Mouse (Mus musculus) retina, adult 2 months (tissue): ENCODE data around the gene Mapk12.

Experiments
- DNase-seq: peaks from one replicate; pipeline ENCODE4 v3.0.0-alpha.2; 2012; ENCODE audit warnings: low read depth, low spot score

Gene Mapk12

GRCm38 (mm10) chr15:89140659-89141252 is at the start of gene Mapk12:
TSS of gene Mapk12 (minus strand) at chr15:89140703.
- DNase-seq: no peak

DNA sequence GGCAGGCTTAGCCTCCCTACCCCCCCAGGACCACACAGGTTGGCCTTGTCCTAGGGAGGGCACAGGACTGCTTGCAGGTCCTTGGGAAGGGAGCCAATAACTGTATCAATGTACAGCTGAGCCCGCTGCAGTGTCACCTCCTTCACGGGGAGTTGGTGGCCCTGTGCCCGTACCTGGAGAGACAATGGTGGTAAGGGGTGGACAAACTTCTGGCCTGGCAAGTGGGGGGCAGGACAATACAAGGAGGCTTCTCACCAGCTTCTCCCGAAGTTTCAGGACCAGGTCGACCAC is 44.4 kb upstream of the Mapk12 start:
- DNase-seq: no peak

DNA sequence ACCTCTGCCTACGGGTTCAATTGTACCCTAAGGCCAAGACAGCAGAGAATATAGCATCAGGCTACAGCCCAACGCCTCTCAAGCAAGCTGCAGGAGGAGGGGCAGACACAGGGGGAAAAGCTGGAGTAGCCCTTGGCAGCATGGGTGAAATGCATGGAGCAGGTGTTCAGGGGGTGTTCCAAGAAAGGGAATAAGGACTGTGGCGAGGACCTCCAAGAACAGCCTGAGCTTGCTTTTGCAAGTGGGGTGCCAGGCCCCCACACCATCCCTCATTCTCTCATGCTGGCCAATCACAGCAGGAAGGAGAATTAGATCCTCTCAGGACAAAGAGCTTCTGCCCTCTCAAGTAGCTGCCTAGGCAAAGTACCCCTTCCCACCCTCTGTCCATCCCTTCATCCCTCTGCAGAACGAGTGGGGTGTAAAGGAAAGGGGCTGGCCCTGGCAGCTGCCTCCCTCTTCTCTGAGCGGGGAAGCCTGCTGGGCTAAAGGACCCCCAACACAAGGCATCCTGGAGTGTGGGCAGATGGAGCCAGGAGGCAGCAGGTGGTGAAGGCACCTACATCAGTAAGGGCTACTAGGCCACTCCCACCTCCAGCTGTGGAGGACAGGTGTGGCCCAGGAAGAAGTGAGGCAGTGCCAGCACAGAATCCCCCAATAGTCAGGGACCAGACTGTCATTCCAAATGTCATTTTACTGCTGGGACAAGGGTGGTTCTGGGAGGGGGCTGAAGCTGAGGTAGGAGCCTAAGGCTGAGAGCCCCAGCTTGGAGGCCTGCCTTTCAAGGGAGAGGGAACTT is 43.8 kb upstream of the Mapk12 start:
- no peak for DNase-seq

DNA sequence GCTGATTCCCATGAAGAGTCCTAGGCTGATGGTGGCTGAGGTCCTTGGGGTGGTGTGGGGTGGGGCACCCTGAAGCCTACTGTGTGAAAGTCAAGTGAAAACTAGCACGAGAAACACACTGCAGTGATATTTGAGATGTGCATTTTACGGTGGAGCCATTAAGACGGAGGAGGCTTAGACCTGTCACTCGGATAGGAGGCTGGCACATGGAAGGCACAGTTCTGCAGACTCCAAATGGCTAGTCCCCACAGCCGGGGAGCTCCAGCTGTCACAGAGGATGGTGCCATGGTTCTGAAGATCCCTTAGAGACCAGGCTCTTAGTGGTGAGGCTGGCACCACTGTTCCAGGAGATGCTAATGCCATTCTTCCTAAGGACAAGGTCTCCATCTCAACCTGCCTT is 42.3 kb upstream of the Mapk12 start:
- DNase-seq: no peak

DNA sequence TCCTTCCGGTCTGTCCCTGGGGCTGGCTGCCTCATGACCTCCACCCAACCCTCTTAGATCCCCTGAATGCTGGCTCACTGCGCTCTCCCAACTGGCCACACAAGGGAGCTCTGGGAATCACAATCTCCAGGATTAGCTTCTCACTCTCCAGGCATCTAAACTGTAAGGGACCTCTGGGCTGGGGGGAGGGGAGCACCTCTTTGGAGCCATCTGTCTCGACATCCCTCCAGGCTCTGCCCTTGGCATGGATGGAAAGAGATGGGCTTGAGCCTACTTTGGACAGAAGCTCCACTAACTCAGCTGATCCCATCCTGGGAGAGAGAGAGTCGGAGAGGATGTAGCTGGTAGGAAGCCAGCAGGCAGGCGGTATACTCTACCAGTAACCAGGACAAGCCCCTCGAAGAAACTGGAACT is 41.8 kb upstream of the Mapk12 start:
- DNase-seq: no peak

- no peak for DNase-seq
Measured at GRCm38 (mm10) chr15:89181561-89182270, 41.2 kb upstream of the Mapk12 start.

- DNase-seq: no peak
Measured at GRCm38 (mm10) chr15:89180571-89181229, 40.2 kb upstream of the Mapk12 start, which contains the start of gene Plxnb2. TSS of gene Plxnb2 (minus strand) at chr15:89180788.

- no peak for DNase-seq
Measured at GRCm38 (mm10) chr15:89180081-89180541, 39.6 kb upstream of the Mapk12 start.

DNA sequence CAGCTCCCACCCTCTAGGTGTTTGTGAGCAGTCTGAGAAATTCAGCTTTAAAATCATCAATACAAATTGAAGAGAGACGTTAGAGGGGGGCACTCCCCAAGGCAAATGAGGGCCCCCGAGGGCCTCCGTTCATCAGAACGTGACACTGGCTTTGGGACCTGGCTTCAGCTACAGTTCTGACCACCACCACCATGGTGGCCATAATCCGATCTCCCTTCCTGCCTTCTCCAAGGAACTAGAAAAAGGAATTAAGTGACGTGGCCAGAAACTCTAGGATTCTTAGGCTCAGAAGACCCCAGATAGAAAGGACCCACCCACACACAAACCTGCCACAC is 39.1 kb upstream of the Mapk12 start:
- no peak for DNase-seq

GRCm38 (mm10) chr15:89178954-89179629 is 38.6 kb upstream of the Mapk12 start:
- DNase-seq: no peak

DNA sequence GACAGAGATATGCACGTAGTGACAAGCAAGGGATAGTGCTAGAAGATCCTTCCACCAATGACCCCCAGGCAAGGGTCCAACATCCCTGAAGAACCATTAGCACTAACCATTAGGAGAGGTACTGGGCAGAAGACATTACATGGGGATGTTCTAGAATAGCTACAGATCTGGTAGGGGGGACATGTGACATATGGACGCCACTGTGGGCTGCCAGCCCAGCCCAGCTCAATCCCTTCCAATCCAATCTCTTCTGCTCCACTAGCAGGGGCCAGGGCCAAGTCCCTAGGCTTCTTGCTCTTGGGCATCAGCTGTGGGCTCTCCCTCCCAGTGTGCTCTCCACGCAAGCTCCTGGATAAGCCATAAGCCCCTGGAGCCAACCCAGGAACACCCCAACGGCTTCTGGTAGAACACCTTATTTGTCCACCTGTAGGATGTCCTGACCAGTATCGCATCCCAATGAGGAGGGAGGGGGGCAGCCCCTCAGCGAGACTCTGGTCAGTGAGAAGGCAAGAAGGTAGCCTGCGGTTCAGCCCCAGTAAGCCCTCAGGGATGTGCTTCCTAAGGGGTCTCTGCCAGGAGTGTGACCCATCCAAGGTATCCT is 37.9 kb upstream of the Mapk12 start:
- no peak for DNase-seq

GRCm38 (mm10) chr15:89177576-89178259 is 37.2 kb upstream of the Mapk12 start:
- DNase-seq: no peak

- no peak for DNase-seq
Measured at GRCm38 (mm10) chr15:89177121-89177520, 36.6 kb upstream of the Mapk12 start.

GRCm38 (mm10) chr15:89175411-89176155 is 35.1 kb upstream of the Mapk12 start:
- no peak for DNase-seq

GRCm38 (mm10) chr15:89174889-89175339 is 34.4 kb upstream of the Mapk12 start:
- DNase-seq: no peak

- DNase-seq: no peak
Measured at GRCm38 (mm10) chr15:89173906-89174214, 33.4 kb upstream of the Mapk12 start.

DNA sequence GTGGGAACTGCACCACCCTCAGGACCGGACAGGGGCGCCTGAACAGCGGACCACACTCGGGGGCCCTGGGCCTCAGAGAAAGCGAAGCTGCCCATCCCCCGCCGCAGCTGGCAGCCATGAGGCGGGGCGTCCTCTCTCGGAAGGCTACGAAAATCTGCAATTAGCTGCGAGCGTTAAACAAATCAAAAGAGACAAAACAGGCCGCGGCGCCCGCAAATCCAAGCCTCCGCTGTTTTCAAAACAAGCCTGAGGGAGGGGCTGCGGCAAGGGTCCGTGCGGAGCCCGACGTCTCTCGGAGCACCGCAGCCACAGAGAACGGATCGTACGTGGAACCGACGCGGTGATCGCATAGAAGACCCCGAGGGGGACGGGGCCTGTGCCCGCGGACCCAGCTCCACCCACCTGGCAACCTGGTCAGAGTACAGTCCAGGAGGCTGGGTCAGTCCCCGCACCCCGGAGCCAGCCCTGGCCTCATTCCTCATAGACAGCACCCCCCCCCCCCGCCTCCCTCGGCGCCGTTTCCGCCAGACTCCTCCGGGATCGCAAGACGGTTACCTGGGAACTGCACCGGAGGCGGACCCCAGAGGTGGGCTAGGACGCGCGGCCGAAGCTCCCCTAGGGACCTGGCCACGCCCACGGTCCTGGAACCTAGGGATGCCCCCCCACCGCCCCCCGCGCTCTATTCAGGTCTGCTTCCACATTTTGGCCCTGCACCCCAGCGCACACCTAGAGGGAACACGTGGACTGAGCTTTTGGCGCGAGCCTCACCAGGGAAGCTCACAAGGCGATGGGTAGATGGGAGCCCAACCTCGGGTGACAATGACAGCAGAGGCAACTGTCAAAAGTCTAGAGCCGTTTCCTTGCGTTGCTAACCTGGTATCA is 32.8 kb upstream of the Mapk12 start:
- no peak for DNase-seq

DNA sequence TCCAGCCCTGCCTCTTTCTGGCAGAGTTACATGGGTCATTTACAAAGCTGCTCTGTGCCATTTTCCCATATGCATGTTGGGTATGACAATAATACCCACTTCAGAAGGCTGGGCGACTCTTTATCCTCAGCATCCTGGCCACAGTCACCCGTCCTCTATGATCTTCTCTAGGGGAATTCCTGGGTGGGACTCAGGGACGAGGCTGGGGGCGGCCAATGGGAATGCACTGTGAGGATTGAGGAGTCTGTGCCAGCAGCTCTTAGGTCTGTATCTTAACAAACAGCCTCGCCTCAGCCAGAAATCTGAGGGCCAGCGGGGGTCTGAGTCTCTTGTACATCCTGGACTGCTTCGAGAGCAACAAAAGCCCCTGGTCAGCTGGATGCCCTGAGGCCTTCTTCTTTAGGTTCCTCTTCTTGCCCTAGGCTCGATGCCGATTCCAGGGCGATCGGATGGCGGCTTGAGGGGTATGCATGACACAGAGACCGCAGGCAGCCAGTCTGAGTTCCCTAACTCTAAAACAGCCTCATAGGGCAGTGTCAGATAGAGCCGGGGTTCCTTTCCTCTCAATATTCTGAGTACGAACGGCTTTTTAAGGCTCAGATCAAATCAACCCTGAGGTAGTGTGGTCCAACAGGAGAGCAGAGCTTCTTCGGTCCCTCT is 31.9 kb upstream of the Mapk12 start:
- DNase-seq: no peak
